Mouse (Mus musculus): ENCODE measurements around the gene Hils1. TPM values are rescaled to one million over a fixed set of nuclear protein-coding genes. Genes with fewer than 3 reads are reported as not detected.

Gene Hils1
- not detected for total RNA-seq (2021)

- no peak for DNase-seq
Measured at GRCm38 (mm10) chr11:94967419-94967818, at the start of gene Hils1. TSS of gene Hils1 (plus strand) at chr11:94967593.

GRCm38 (mm10) chr11:94917717-94918116 is 49.7 kb upstream of the Hils1 start:
- DNase-seq: no peak

- DNase-seq: no peak
Measured at GRCm38 (mm10) chr11:94920996-94921401, 46.4 kb upstream of the Hils1 start.

- no peak for DNase-seq
Measured at GRCm38 (mm10) chr11:94924977-94925376, 42.4 kb upstream of the Hils1 start.

- DNase-seq: no peak
Measured at GRCm38 (mm10) chr11:94926431-94926830, 41.0 kb upstream of the Hils1 start.

- DNase-seq: no peak
Measured at GRCm38 (mm10) chr11:94927771-94928291, 39.6 kb upstream of the Hils1 start.

- DNase-seq: no peak
Measured at GRCm38 (mm10) chr11:94928820-94929219, 38.6 kb upstream of the Hils1 start.

GRCm38 (mm10) chr11:94929599-94929998 is 37.8 kb upstream of the Hils1 start:
- no peak for DNase-seq

- DNase-seq: no peak
Measured at GRCm38 (mm10) chr11:94930151-94930550, 37.2 kb upstream of the Hils1 start.

GRCm38 (mm10) chr11:94933584-94933983 is 33.8 kb upstream of the Hils1 start:
- no peak for DNase-seq

GRCm38 (mm10) chr11:94934526-94934925 is 32.9 kb upstream of the Hils1 start:
- DNase-seq: no peak

- no peak for DNase-seq
Measured at GRCm38 (mm10) chr11:94936045-94936444, 31.3 kb upstream of the Hils1 start, which contains the start of gene Col1a1. TSS of gene Col1a1 (plus strand) at chr11:94936224.

- DNase-seq: peak; percentile 79 to 84
Measured at GRCm38 (mm10) chr11:94936851-94937295, 30.5 kb upstream of the Hils1 start.

GRCm38 (mm10) chr11:94937335-94937781 is 30.0 kb upstream of the Hils1 start:
- peak; percentile 31 to 38 for DNase-seq

- no peak for DNase-seq
Measured at GRCm38 (mm10) chr11:94937787-94938186, 29.6 kb upstream of the Hils1 start.

- DNase-seq: no peak
Measured at GRCm38 (mm10) chr11:94938296-94938695, 29.1 kb upstream of the Hils1 start.

GRCm38 (mm10) chr11:94939280-94939679 is 28.1 kb upstream of the Hils1 start:
- DNase-seq: peak; percentile 67 to 70

- DNase-seq: no peak
Measured at GRCm38 (mm10) chr11:94941121-94941520, 26.3 kb upstream of the Hils1 start.

- no peak for DNase-seq
Measured at GRCm38 (mm10) chr11:94941776-94942175, 25.6 kb upstream of the Hils1 start.

GRCm38 (mm10) chr11:94942282-94943023 is 24.9 kb upstream of the Hils1 start:
- peak in 1 of 2 experiments; percentile 45 for DNase-seq

GRCm38 (mm10) chr11:94943054-94943453 is 24.3 kb upstream of the Hils1 start:
- DNase-seq: no peak

GRCm38 (mm10) chr11:94944295-94944694 is 23.1 kb upstream of the Hils1 start:
- no peak for DNase-seq

- no peak for DNase-seq
Measured at GRCm38 (mm10) chr11:94945236-94945635, 22.2 kb upstream of the Hils1 start.

GRCm38 (mm10) chr11:94952169-94952568 is 15.2 kb upstream of the Hils1 start:
- no peak for DNase-seq
